21 mouse cellular contexts compared by ENCODE assay signal in the genomic region with DNA sequence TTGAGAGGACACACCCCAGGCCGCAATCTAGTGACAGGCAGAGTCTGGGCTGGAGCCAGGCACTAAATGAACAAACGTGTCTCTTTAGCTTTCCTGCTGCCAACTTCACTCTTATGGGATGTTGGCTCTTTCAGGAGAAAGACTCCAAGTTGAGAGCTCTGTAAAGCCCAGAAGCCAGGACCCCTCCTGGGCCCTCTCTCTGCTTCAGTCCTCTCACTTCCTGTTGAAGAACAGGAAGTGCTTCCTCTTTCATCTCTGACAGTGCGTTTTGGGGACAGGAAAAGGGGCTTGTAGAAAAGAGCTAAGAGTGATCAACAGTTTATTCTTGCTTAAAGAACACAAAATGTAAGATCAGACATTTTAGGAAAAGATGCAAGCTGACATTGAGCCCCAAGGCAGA. TPM values are rescaled to one million over a fixed set of nuclear protein-coding genes. Genes with fewer than 3 reads are reported as not detected.
DNase-seq lines count a peak whose midpoint lies in the region; ATAC-seq and TF ChIP-seq lines count a peak whose summit lies in the region.
"Had no signal": no experiment of that assay in that cellular context is flagged by ENCODE, and none has a peak within 500 bp of the region (broad histone marks: within the 10 kb centered on the region; RNA-seq: fewer than 3 reads in every experiment).

No protein-coding gene starts in this region.

- H3K4me3 ChIP-seq in midbrain, postnatal 0 days (ENCODE audit: low read depth, low read length): no peak overlapping the region
- no peak overlapping the region for H3K4me3 ChIP-seq in intestine, postnatal 0 days (ENCODE audit: low read depth, low read length)
- H3K4me3 ChIP-seq: embryonic facial prominence, embryonic 13.5 days; limb, embryonic 13.5 days; liver, embryonic 13.5 days; lung, embryonic 15.5 days had no signal

- H3K4me2 ChIP-seq in midbrain, postnatal 0 days (ENCODE audit: low read depth, low read length, poor library complexity, severe bottlenecking): no peak overlapping the region
- H3K4me2 ChIP-seq in intestine, postnatal 0 days (replicated peaks; ENCODE audit: low read depth): no peak overlapping the region
- H3K4me2 ChIP-seq: embryonic facial prominence, embryonic 13.5 days; limb, embryonic 13.5 days; liver, embryonic 13.5 days; lung, embryonic 15.5 days had no signal

- no peaks in the 10 kb centered on the region for H3K9me3 ChIP-seq in midbrain, postnatal 0 days (ENCODE audit: low read length)
- no peaks in the 10 kb centered on the region for H3K9me3 ChIP-seq in intestine, postnatal 0 days (ENCODE audit: control insufficient read depth)
- H3K9me3 ChIP-seq: embryonic facial prominence, embryonic 13.5 days; limb, embryonic 13.5 days; liver, embryonic 13.5 days; lung, embryonic 15.5 days had no signal

- H3K9ac ChIP-seq in midbrain, postnatal 0 days (replicated peaks; ENCODE audit: low read length, poor library complexity, severe bottlenecking): no peak overlapping the region
- no peak overlapping the region for H3K9ac ChIP-seq in intestine, postnatal 0 days (ENCODE audit: low read depth, low read length)
- H3K9ac ChIP-seq: embryonic facial prominence, embryonic 13.5 days; limb, embryonic 13.5 days; liver, embryonic 13.5 days; lung, embryonic 15.5 days had no signal

- no peak for TF ChIP-seq CTCF in midbrain, postnatal 0 days (IDR thresholded peaks at IDR 0.05)
- no peak for TF ChIP-seq CTCF in intestine, postnatal 0 days (IDR thresholded peaks at IDR 0.05; ENCODE audit: low read depth)

- no peak overlapping the region for H3K27ac ChIP-seq in midbrain, postnatal 0 days (ENCODE audit: low read depth, low read length)
- H3K27ac ChIP-seq in intestine, postnatal 0 days (ENCODE audit: low read depth, low read length): no peak overlapping the region
- H3K27ac ChIP-seq: embryonic facial prominence, embryonic 13.5 days; limb, embryonic 13.5 days; liver, embryonic 13.5 days; lung, embryonic 15.5 days had no signal

- H3K4me1 ChIP-seq in midbrain, postnatal 0 days (ENCODE audit: insufficient read depth, low read length): no peaks in the 10 kb centered on the region
- no peaks in the 10 kb centered on the region for H3K4me1 ChIP-seq in intestine, postnatal 0 days (replicated peaks; ENCODE audit: control insufficient read depth, insufficient read depth, low read length)
- H3K4me1 ChIP-seq: embryonic facial prominence, embryonic 13.5 days had no signal

- 37% methylated on average over 3 of the region's 3 CpGs for WGBS in large intestine, adult 2 months
- WGBS in midbrain, postnatal 0 days: 68% methylated on average over 3 of the region's 3 CpGs
- WGBS in intestine, postnatal 0 days: 61% methylated on average over 3 of the region's 3 CpGs

- H3K36me3 ChIP-seq in midbrain, postnatal 0 days (ENCODE audit: insufficient read depth, low read length): no peaks in the 10 kb centered on the region
- H3K36me3 ChIP-seq in intestine, postnatal 0 days (ENCODE audit: control insufficient read depth, insufficient read depth): peaks cover 17% of the 10 kb centered on the region
- H3K36me3 ChIP-seq: embryonic facial prominence, embryonic 13.5 days; limb, embryonic 13.5 days; liver, embryonic 13.5 days; lung, embryonic 15.5 days had no signal

- H3K27me3 ChIP-seq in midbrain, postnatal 0 days (ENCODE audit: insufficient read depth, low read length): no peaks in the 10 kb centered on the region
- H3K27me3 ChIP-seq in intestine, postnatal 0 days (replicated peaks; ENCODE audit: control insufficient read depth, insufficient read depth, low read length): no peaks in the 10 kb centered on the region; the same call in 1 of the 2 replicates
- H3K27me3 ChIP-seq: embryonic facial prominence, embryonic 13.5 days; limb, embryonic 13.5 days; liver, embryonic 13.5 days; lung, embryonic 15.5 days had no signal

- no peak for ATAC-seq in midbrain, postnatal 0 days (ENCODE audit: low FRiP score)
- ATAC-seq in intestine, postnatal 0 days: no peak
- ATAC-seq: forebrain, embryonic 14.5 days had no signal

- peak; percentile 54 for DNase-seq in heart, adult 11 months
- DNase-seq in heart, postnatal 14 days: no peak
- peak; percentile 40 for DNase-seq in CD4-positive, CD25-positive, alpha-beta regulatory T cell, adult 2 months (ENCODE audit: low read depth, low spot score)
- peak; percentile 32 for DNase-seq in large intestine, adult 2 months (ENCODE audit: low read depth, low spot score)
- peak; percentile 50 for DNase-seq in thymus, postnatal 25 days
- DNase-seq in midbrain, postnatal 0 days (ENCODE audit: low spot score): no peak
- DNase-seq in cerebellum, adult 9-11 months: no peak
- DNase-seq: adrenal gland, postnatal 25 days; cerebellum, adult 11 months; cerebellum, postnatal 14 days; gastrocnemius, postnatal 25 days; kidney, adult 8-10 months; kidney, postnatal 25 days; liver, embryonic 13.5 days; midbrain, embryonic 14.5 days; right cerebral cortex, postnatal 25 days had no signal

- intact Hi-C loops in heart, postnatal 14 days (cut with DNase I): loop anchor here (2.0 kb wide), 1 partner anchor 55 kb away; no protein-coding TSS in a partner anchor

RNA-seq across cellular contexts. Expression of a gene that starts 58.5 kb away (rescaled TPM):
- 10 to 100 TPM in 1 of 2 experiments, 1 to 10 TPM in 1; 7.6 to 10.1 TPM for total RNA-seq in heart, postnatal 14 days (2021)
- 4.8 and 5.6 TPM in 2 replicates for polyA plus RNA-seq in large intestine, adult 2 months (2012; rRNA removed)
- total RNA-seq in midbrain, postnatal 0 days (2014; rRNA removed): 25.9 and 38.2 TPM in 2 replicates
- polyA plus RNA-seq in midbrain, postnatal 0 days (2015; fragmentation: Nextera tagmentation; extraction: Ambion mirVana): 17.9 and 20.7 TPM in 2 replicates
- polyA plus RNA-seq in intestine, postnatal 0 days (2015; fragmentation: Nextera tagmentation; extraction: Ambion mirVana): 5.4 and 5.7 TPM in 2 replicates

Comparison
In these comparisons a context has a peak if more than half of its experiments do, and no peak if none do; other contexts are left out.
1. DNase-seq: peak in heart, adult 11 months (single experiment), CD4-positive, CD25-positive, alpha-beta regulatory T cell, adult 2 months (single experiment), large intestine, adult 2 months (single experiment) and thymus, postnatal 25 days (single experiment); none in heart, postnatal 14 days (0 of 2), midbrain, postnatal 0 days (single experiment) and cerebellum, adult 9-11 months (single experiment).